In the genomic region with DNA sequence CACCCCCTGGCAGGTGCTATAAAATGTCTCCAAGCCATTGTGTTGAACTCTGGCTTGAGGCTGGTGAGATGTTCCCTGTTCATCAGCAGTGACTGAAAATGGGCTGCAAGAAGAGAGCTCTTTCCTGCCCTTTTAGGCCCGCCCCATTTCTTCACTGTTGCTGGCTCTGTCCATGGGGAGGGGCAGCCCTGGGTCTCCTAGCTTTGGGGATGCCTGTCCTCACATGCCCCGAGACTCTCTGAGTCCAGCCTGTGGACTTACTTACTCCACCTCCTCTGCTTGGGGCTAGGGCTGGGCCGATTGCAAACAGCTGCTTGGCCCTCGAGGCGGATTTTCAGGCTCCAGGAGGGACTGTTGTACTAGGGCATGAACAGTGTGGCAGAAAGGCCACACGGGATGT, we compare ENCODE assay signal across 8 mouse cellular contexts. TPM values are rescaled to one million over a fixed set of nuclear protein-coding genes. Genes with fewer than 3 reads are reported as not detected.
DNase-seq lines count a peak whose midpoint lies in the region; ATAC-seq lines count a peak whose summit lies in the region.
"Had no signal": no experiment of that assay in that cellular context is flagged by ENCODE, and none has a peak within 500 bp of the region (broad histone marks: within the 10 kb centered on the region; RNA-seq: fewer than 3 reads in every experiment).

No protein-coding gene starts in this region.

- peak; percentile 43 to 71 for DNase-seq in urinary bladder, postnatal 36 days (ENCODE audit: low spot score in 2 of 2)
- DNase-seq in urinary bladder, postnatal 10 days (ENCODE audit: low spot score) = no peak
- DNase-seq in gastrocnemius, postnatal 36 days = peak; percentile 44 to 78
- no peak for DNase-seq in frontal cortex, postnatal 25 days (ENCODE audit: low spot score in 2 of 2)
- no peak for DNase-seq in neural tube, embryonic 10.5 days (ENCODE audit: extremely low spot score, low spot score)
- no peak for DNase-seq in natural killer cell, adult 2 months (ENCODE audit: low spot score in 2 of 2)

- no peak overlapping the region for H3K4me3 ChIP-seq in lung, embryonic 16.5 days (ENCODE audit: low read length)
- H3K4me3 ChIP-seq: neural tube, embryonic 12.5 days had no signal

- H3K9me3 ChIP-seq in lung, embryonic 16.5 days (ENCODE audit: control insufficient read depth, low read length) = no peaks in the 10 kb centered on the region
- H3K9me3 ChIP-seq: neural tube, embryonic 12.5 days had no signal

- no peak overlapping the region for H3K4me2 ChIP-seq in lung, embryonic 16.5 days (ENCODE audit: low read depth, low read length)
- H3K4me2 ChIP-seq: neural tube, embryonic 12.5 days had no signal

- no peak overlapping the region for H3K27ac ChIP-seq in lung, embryonic 16.5 days (ENCODE audit: low read length)
- H3K27ac ChIP-seq: neural tube, embryonic 12.5 days had no signal

- intact Hi-C loops in gastrocnemius, postnatal 36 days (cut with DNase I) = no loop called here

- H3K4me1 ChIP-seq in lung, embryonic 16.5 days (replicated peaks; ENCODE audit: control insufficient read depth, insufficient read depth, low read length) = peaks cover 17% of the 10 kb centered on the region

- WGBS in lung, embryonic 16.5 days = 49% methylated on average over 6 of the region's 6 CpGs

- no peaks in the 10 kb centered on the region for H3K27me3 ChIP-seq in lung, embryonic 16.5 days (ENCODE audit: control insufficient read depth, insufficient read depth, low read depth, low read length)
- H3K27me3 ChIP-seq: neural tube, embryonic 12.5 days had no signal

- H3K36me3 ChIP-seq in lung, embryonic 16.5 days (ENCODE audit: control insufficient read depth, insufficient read depth, low read length) = no peaks in the 10 kb centered on the region
- H3K36me3 ChIP-seq: neural tube, embryonic 12.5 days had no signal

- ATAC-seq in lung, embryonic 16.5 days (ENCODE audit: low read depth) = peak; percentile 64; the same call in 1 of the 2 replicates

- no peak overlapping the region for H3K9ac ChIP-seq in lung, embryonic 16.5 days (ENCODE audit: low read length)
- H3K9ac ChIP-seq: neural tube, embryonic 12.5 days had no signal

RNA-seq across cellular contexts. Expression of a gene that starts 10.9 kb away (rescaled TPM):
- total RNA-seq in gastrocnemius, postnatal 36 days (2021) = 10 to 100 TPM; 35.4 to 46.1 TPM
- polyA plus RNA-seq in lung, embryonic 16.5 days (2015; fragmentation: Nextera tagmentation; extraction: Ambion mirVana) = 66.2 and 69.5 TPM in 2 replicates

Comparison
In these comparisons a context has a peak if more than half of its experiments do, and no peak if none do; other contexts are left out.
1. DNase-seq: peak in urinary bladder, postnatal 36 days (2 of 2) and gastrocnemius, postnatal 36 days (2 of 2); none in urinary bladder, postnatal 10 days (single experiment), frontal cortex, postnatal 25 days (0 of 2), neural tube, embryonic 10.5 days (single experiment) and natural killer cell, adult 2 months (0 of 2).